Mouse (Mus musculus) MEL (cell line): ENCODE data around the gene Smim5. TPM values are rescaled to one million over a fixed set of nuclear protein-coding genes. Genes with fewer than 3 reads are reported as not detected.
A peak's percentile ranks its signal among the peaks of the same experiment; 100 is the strongest.

Source experiments
- DNase-seq: peaks from one replicate; pipeline ENCODE4 v3.0.0; 2011; ENCODE audit warnings: low read depth, low spot score
- H3K27ac ChIP-seq: 2 replicates; pipeline ENCODE4 v1.5.1; 2012; ENCODE audit warnings: low read depth, mild to moderate bottlenecking, control low read depth, low read length, moderate library complexity; ENCODE audit not compliant: control insufficient read depth
- H3K27me3 ChIP-seq, 2 experiments: fragments of 150-350 bp in 1 of 2; sonication (generic) in 1 of 2; 2 replicates each; pipeline ENCODE4 v1.6.1; 2012; ENCODE audit warnings: low read length in 2 of 2, mild to moderate bottlenecking in 2 of 2, improper control_type of control experiment in 1 of 2, moderate library complexity in 1 of 2; ENCODE audit not compliant: insufficient read depth in 2 of 2, control insufficient read depth in 1 of 2
- H3K36me3 ChIP-seq, 2 experiments: 2 replicates each; pipeline ENCODE4 v1.6.1; 2012 to 2014; ENCODE audit warnings: low read length in 2 of 2, improper control_type of control experiment in 1 of 2, inconsistent platforms in 1 of 2, mild to moderate bottlenecking in 1 of 2; ENCODE audit not compliant: insufficient read depth in 2 of 2, control insufficient read depth in 1 of 2
- H3K4me1 ChIP-seq, 2 experiments: fragments of 150-350 bp in 1 of 2; sonication (generic) in 1 of 2; 2 replicates each; pipeline ENCODE4 v1.6.1; 2012; ENCODE audit warnings: low read length in 2 of 2, improper control_type of control experiment in 1 of 2, mild to moderate bottlenecking in 1 of 2; ENCODE audit not compliant: insufficient read depth in 2 of 2, control insufficient read depth in 1 of 2
- H3K4me3 ChIP-seq, 2 experiments: fragments of 150-350 bp in 1 of 2; sonication (generic) in 1 of 2; 2 replicates each; pipeline ENCODE4 v1.5.1; 2012; ENCODE audit warnings: low read depth in 2 of 2, low read length in 2 of 2, mild to moderate bottlenecking in 2 of 2, moderate library complexity in 2 of 2, control low read depth in 1 of 2, improper control_type of control experiment in 1 of 2; ENCODE audit not compliant: control insufficient read depth in 1 of 2, insufficient read depth in 1 of 2
- H3K79me2 ChIP-seq: 2 replicates; pipeline ENCODE4 v1.6.1; 2012; ENCODE audit warnings: mild to moderate bottlenecking, low read length, moderate library complexity; ENCODE audit not compliant: control insufficient read depth, poor library complexity, insufficient read depth
- H3K9ac ChIP-seq: 2 replicates; pipeline ENCODE4 v1.6.1; 2012; ENCODE audit warnings: low read depth, mild to moderate bottlenecking, control low read depth, low read length, moderate library complexity; ENCODE audit not compliant: control insufficient read depth, poor library complexity, severe bottlenecking
- H3K9me3 ChIP-seq: fragments of 150-350 bp; sonication (generic); replicated peaks from 2 replicates; pipeline ENCODE4 v1.6.1; 2012; ENCODE audit warnings: mild to moderate bottlenecking, low read length, improper control_type of control experiment, moderate library complexity; ENCODE audit not compliant: insufficient read depth
- EP300 ChIP-seq, 2 experiments: IDR thresholded peaks; 2 replicates each; pipeline ENCODE4 v1.6.1; 2011; ENCODE audit warnings: improper control_type of control experiment in 2 of 2, low read length in 2 of 2, low read depth in 1 of 2, mild to moderate bottlenecking in 1 of 2
- MAZ ChIP-seq: IDR thresholded peaks from 2 replicates; pipeline ENCODE4 v1.6.1; 2012; ENCODE audit warnings: low read depth, mild to moderate bottlenecking, inconsistent platforms, low read length, improper control_type of control experiment
- MYC ChIP-seq: IDR thresholded peaks from 2 replicates; pipeline ENCODE4 v1.6.1; 2011; ENCODE audit warnings: low read depth, mild to moderate bottlenecking, low read length, improper control_type of control experiment, moderate library complexity
- NELFE ChIP-seq: IDR thresholded peaks from 2 replicates; pipeline ENCODE4 v1.6.1; 2011; ENCODE audit warnings: low read depth, low read length, improper control_type of control experiment
- POLR2AphosphoS2 ChIP-seq: IDR thresholded peaks from 2 replicates; pipeline ENCODE4 v1.6.1; 2011; ENCODE audit warnings: low read length, improper control_type of control experiment
- RAD21 ChIP-seq: IDR thresholded peaks from 2 replicates; pipeline ENCODE4 v1.6.1; 2011; ENCODE audit warnings: mild to moderate bottlenecking, low read depth, low read length, improper control_type of control experiment
- RCOR1 ChIP-seq: IDR thresholded peaks from 2 replicates; pipeline ENCODE4 v1.6.1; 2012; ENCODE audit warnings: low read depth, mild to moderate bottlenecking, inconsistent platforms, low read length, improper control_type of control experiment
- SIN3A ChIP-seq: IDR thresholded peaks from 2 replicates; pipeline ENCODE4 v1.6.1; 2012; ENCODE audit warnings: low read length, improper control_type of control experiment, inconsistent platforms
- TBP ChIP-seq: IDR thresholded peaks from 2 replicates; pipeline ENCODE4 v1.8.0; 2011; ENCODE audit warnings: low read depth, low read length, improper control_type of control experiment
- UBTF ChIP-seq: IDR thresholded peaks from 2 replicates; pipeline ENCODE4 v1.6.1; 2012; ENCODE audit warnings: low read depth, mild to moderate bottlenecking, inconsistent platforms, low read length, improper control_type of control experiment, moderate library complexity, borderline replicate concordance; ENCODE audit not compliant: insufficient read depth
- ZKSCAN1 ChIP-seq: IDR thresholded peaks from 2 replicates; pipeline ENCODE4 v1.6.1; 2012; ENCODE audit warnings: low read depth, mild to moderate bottlenecking, inconsistent platforms, low read length, improper control_type of control experiment, moderate library complexity
- polyA plus RNA-seq, 2 experiments: library from polyadenylated mRNA; stranded (reverse) in 1 of 2; unstranded in 1 of 2; fragments of >175 nt in 1 of 2; fragments of >200 nt in 1 of 2; gene quantifications; 2 replicates each; pipeline versions ENCODE4 v1.2.1 to v1.2.4; 2012; ENCODE audit warnings: low replicate concordance in 2 of 2, low read depth in 1 of 2; ENCODE audit not compliant: insufficient read length in 2 of 2, insufficient read depth in 1 of 2, missing spikeins in 1 of 2
- total RNA-seq: library from RNA; depleted of rRNA; stranded (reverse); fragments of 300-350 nt; gene quantifications from 2 replicates; pipeline ENCODE4 v1.2.3, GENCODE M21; 2012

The Smim5 gene
- total and polyA plus RNA-seq, 3 experiments = 24.8 to 41.0 TPM; not detected in 1

GRCm38 (mm10) chr11:115903384-115904230 is 3.8 kb downstream of the Smim5 start (continued):
- TF ChIP-seq SIN3A (peak; percentile 24; the same call in 1 of the 2 replicates), MYC (peak; percentile 77), POLR2AphosphoS2 (no peak; the same call in 1 of the 2 replicates), EP300 (IDR thresholded peaks at IDR 0.05; ENCODE audit: low read depth in 1 of 2, low read length in 2 of 2) (peak; percentile 25 to 70; a peak in 3 of 4 replicates), UBTF (no peak), RCOR1 (0 out of 2 replicates have a peak, but pooled peaks have one; percentile 52), NELFE (no peak; the same call in 1 of the 2 replicates)
- TF ChIP-seq, all 39 proteins: peak for 11

- H3K9me3 ChIP-seq = no peaks in the 10 kb centered on the region
- H3K36me3 ChIP-seq = peaks cover 0 to 26% of the 10 kb centered on the region in 2 experiments; a peak in 2 of 4 replicates
- peak; percentile 48 for DNase-seq
Measured at GRCm38 (mm10) chr11:115904231-115904955, 4.6 kb downstream of the Smim5 start.

GRCm38 (mm10) chr11:115904956-115905790 is 5.4 kb downstream of the Smim5 start:
- peaks cover 0 to 30% of the 10 kb centered on the region in 2 experiments; a peak in 2 of 4 replicates for H3K36me3 ChIP-seq
- no peak for TF ChIP-seq TBP
- no peak for TF ChIP-seq MAZ
- peaks cover 17 to 34% of the 10 kb centered on the region in 2 experiments for H3K4me1 ChIP-seq
- H3K9me3 ChIP-seq = no peaks in the 10 kb centered on the region
- no peak overlapping the region for H3K4me3 ChIP-seq
- H3K79me2 ChIP-seq = peaks cover 26% of the 10 kb centered on the region
- H3K9ac ChIP-seq = no peak overlapping the region
- no peaks in the 10 kb centered on the region for H3K27me3 ChIP-seq
- no peak overlapping the region for H3K27ac ChIP-seq
- peak; percentile 19 for DNase-seq

More at GRCm38 (mm10) chr11:115904231-115904955, 4.6 kb downstream of the Smim5 start:
- H3K4me1 ChIP-seq = peaks cover 17 to 31% of the 10 kb centered on the region in 2 experiments
- peaks cover 34% of the 10 kb centered on the region for H3K79me2 ChIP-seq
- H3K4me3 ChIP-seq = no peak overlapping the region
- no peak for TF ChIP-seq ZKSCAN1
- TF ChIP-seq TBP = 0 out of 2 replicates have a peak, but pooled peaks have one; percentile 12
- TF ChIP-seq RAD21 = no peak
- no peak for TF ChIP-seq NELFE
- H3K9ac ChIP-seq = peak overlapping the region; percentile 74
- H3K27ac ChIP-seq = peak overlapping the region; percentile 98
- no peaks in the 10 kb centered on the region for H3K27me3 ChIP-seq
